Mouse (Mus musculus): ENCODE measurements at regions not wholly inside any gene's neighbourhood (a gene's known extent, or its start where the extent isn't known, plus 50 kb on each side); places are given as distances from the start of the nearest gene placed in this dataset.

GRCm38 (mm10) chr12:106952621-106953020 lies 535.8 kb upstream of the 3110018I06Rik start:
- Histone ChIP-seq H3K27ac (replicated peaks) (no peak overlapping the region), H3K36me3 (no peaks in the 10 kb centered on the region), H3K27me3 (no peaks in the 10 kb centered on the region), H3K9ac (replicated peaks) (no peak overlapping the region), H3K9me3 (no peaks in the 10 kb centered on the region), H3K4me2 (replicated peaks) (no peak overlapping the region), H3K4me3 (no peak overlapping the region), H3K4me1 (peaks cover 8% of the 10 kb centered on the region)
- WGBS = 78% methylated on average over 11 of the region's 11 CpGs
- no peak for ATAC-seq (ENCODE audit: low FRiP score, low read depth)

- Histone ChIP-seq H3K9ac (replicated peaks) (no peak overlapping the region), H3K27me3 (no peaks in the 10 kb centered on the region), H3K9me3 (no peaks in the 10 kb centered on the region), H3K27ac (replicated peaks) (no peak overlapping the region), H3K4me2 (replicated peaks) (no peak overlapping the region), H3K4me3 (no peak overlapping the region), H3K36me3 (no peaks in the 10 kb centered on the region), H3K4me1 (peaks cover 8% of the 10 kb centered on the region)
- WGBS = 80% methylated on average over 12 of the region's 12 CpGs
- no peak for ATAC-seq (ENCODE audit: low FRiP score, low read depth)
These were observed 532.7 kb upstream of the 3110018I06Rik start for GRCm38 (mm10) chr12:106955778-106956177.

- Histone ChIP-seq H3K4me2 (replicated peaks) (no peak overlapping the region), H3K9ac (replicated peaks) (no peak overlapping the region), H3K9me3 (no peaks in the 10 kb centered on the region), H3K4me1 (peaks cover 8% of the 10 kb centered on the region), H3K36me3 (no peaks in the 10 kb centered on the region), H3K27me3 (no peaks in the 10 kb centered on the region), H3K27ac (replicated peaks) (no peak overlapping the region), H3K4me3 (no peak overlapping the region)
- ATAC-seq (ENCODE audit: low FRiP score, low read depth) = no peak
- 83% methylated on average over 6 of the region's 6 CpGs for WGBS
These were observed 532.2 kb upstream of the 3110018I06Rik start for GRCm38 (mm10) chr12:106956266-106956665.

GRCm38 (mm10) chr12:106961991-106962390 lies 526.4 kb upstream of the 3110018I06Rik start:
- H3K4me3 ChIP-seq = no peak overlapping the region
- H3K36me3 ChIP-seq = no peaks in the 10 kb centered on the region
- 0 out of 2 replicates have a peak, but pooled peaks cover 3% of the 10 kb centered on the region for H3K9me3 ChIP-seq
- no peak overlapping the region for H3K4me2 ChIP-seq (replicated peaks)
- H3K27me3 ChIP-seq = no peaks in the 10 kb centered on the region
- WGBS = 44% methylated on average over 4 of the region's 4 CpGs
- no peaks in the 10 kb centered on the region for H3K4me1 ChIP-seq
- no peak overlapping the region for H3K27ac ChIP-seq (replicated peaks)
- no peak for ATAC-seq (ENCODE audit: low FRiP score, low read depth)
- no peak overlapping the region for H3K9ac ChIP-seq (replicated peaks)

GRCm38 (mm10) chr12:106963762-106964161 lies 524.7 kb upstream of the 3110018I06Rik start:
- 0 out of 2 replicates have a peak, but pooled peaks cover 3% of the 10 kb centered on the region for H3K9me3 ChIP-seq
- no peak for ATAC-seq (ENCODE audit: low FRiP score, low read depth)
- no peaks in the 10 kb centered on the region for H3K4me1 ChIP-seq
- H3K27me3 ChIP-seq = no peaks in the 10 kb centered on the region
- 66% methylated on average over 5 of the region's 5 CpGs for WGBS
- no peak overlapping the region for H3K4me3 ChIP-seq
- H3K27ac ChIP-seq (replicated peaks) = no peak overlapping the region
- H3K4me2 ChIP-seq (replicated peaks) = no peak overlapping the region
- H3K36me3 ChIP-seq = no peaks in the 10 kb centered on the region
- no peak overlapping the region for H3K9ac ChIP-seq (replicated peaks)

- Histone ChIP-seq H3K4me1 (peaks cover 3% of the 10 kb centered on the region; the same call in 1 of the 2 replicates), H3K36me3 (no peaks in the 10 kb centered on the region), H3K27me3 (no peaks in the 10 kb centered on the region; the same call in 1 of the 2 replicates), H3K9ac (replicated peaks) (no peak overlapping the region), H3K27ac (replicated peaks) (no peak overlapping the region), H3K4me3 (no peak overlapping the region), H3K4me2 (replicated peaks) (no peak overlapping the region), H3K9me3 (no peaks in the 10 kb centered on the region)
- 36% methylated on average over 5 of the region's 5 CpGs for WGBS
- ATAC-seq (ENCODE audit: low FRiP score, low read depth) = no peak
These were observed 518.6 kb upstream of the 3110018I06Rik start for GRCm38 (mm10) chr12:106969873-106970272.

GRCm38 (mm10) chr12:106992421-106992820 lies 496.0 kb upstream of the 3110018I06Rik start:
- Histone ChIP-seq H3K27ac (replicated peaks) (no peak overlapping the region), H3K9me3 (no peaks in the 10 kb centered on the region), H3K36me3 (no peaks in the 10 kb centered on the region), H3K27me3 (no peaks in the 10 kb centered on the region), H3K4me1 (no peaks in the 10 kb centered on the region; the same call in 1 of the 2 replicates), H3K4me2 (replicated peaks) (no peak overlapping the region), H3K4me3 (no peak overlapping the region), H3K9ac (replicated peaks) (no peak overlapping the region)
- ATAC-seq (ENCODE audit: low FRiP score, low read depth) = no peak
- 82% methylated on average over 3 of the region's 3 CpGs for WGBS

GRCm38 (mm10) chr12:106993011-106993410 lies 495.4 kb upstream of the 3110018I06Rik start:
- Histone ChIP-seq H3K27ac (replicated peaks) (no peak overlapping the region), H3K9me3 (no peaks in the 10 kb centered on the region), H3K4me3 (no peak overlapping the region), H3K36me3 (no peaks in the 10 kb centered on the region), H3K9ac (replicated peaks) (no peak overlapping the region), H3K4me1 (no peaks in the 10 kb centered on the region; the same call in 1 of the 2 replicates), H3K4me2 (replicated peaks) (no peak overlapping the region), H3K27me3 (no peaks in the 10 kb centered on the region)
- no peak for ATAC-seq (ENCODE audit: low FRiP score, low read depth)
- WGBS = 86% methylated on average over 4 of the region's 4 CpGs

GRCm38 (mm10) chr12:107010995-107011786 lies 477.2 kb upstream of the 3110018I06Rik start:
- H3K4me3 ChIP-seq = no peak overlapping the region
- no peak for ATAC-seq (ENCODE audit: low FRiP score, low read depth)
- WGBS = 76% methylated on average over 20 of the region's 20 CpGs
- no peaks in the 10 kb centered on the region for H3K27me3 ChIP-seq
- H3K9ac ChIP-seq (replicated peaks) = no peak overlapping the region
- no peak overlapping the region for H3K4me2 ChIP-seq (replicated peaks)
- H3K36me3 ChIP-seq = no peaks in the 10 kb centered on the region
- peaks cover 5% of the 10 kb centered on the region; the same call in 1 of the 2 replicates for H3K4me1 ChIP-seq
- H3K9me3 ChIP-seq = no peaks in the 10 kb centered on the region
- no peak overlapping the region for H3K27ac ChIP-seq (replicated peaks)

GRCm38 (mm10) chr12:107016801-107017200 lies 471.6 kb upstream of the 3110018I06Rik start:
- Histone ChIP-seq H3K36me3 (no peaks in the 10 kb centered on the region), H3K27me3 (no peaks in the 10 kb centered on the region), H3K9me3 (no peaks in the 10 kb centered on the region), H3K4me3 (no peak overlapping the region), H3K9ac (replicated peaks) (no peak overlapping the region), H3K27ac (replicated peaks) (no peak overlapping the region), H3K4me1 (no peaks in the 10 kb centered on the region), H3K4me2 (replicated peaks) (no peak overlapping the region)
- WGBS = 92% methylated on average over 2 of the region's 2 CpGs
- ATAC-seq (ENCODE audit: low FRiP score, low read depth) = no peak

- Histone ChIP-seq H3K9ac (replicated peaks) (no peak overlapping the region), H3K4me2 (replicated peaks) (no peak overlapping the region), H3K4me1 (no peaks in the 10 kb centered on the region), H3K27ac (replicated peaks) (no peak overlapping the region), H3K27me3 (no peaks in the 10 kb centered on the region), H3K36me3 (no peaks in the 10 kb centered on the region), H3K4me3 (no peak overlapping the region), H3K9me3 (no peaks in the 10 kb centered on the region)
- no peak for ATAC-seq (ENCODE audit: low FRiP score, low read depth)
- 76% methylated on average over 1 of the region's 1 CpGs for WGBS
These were observed 466.6 kb upstream of the 3110018I06Rik start for GRCm38 (mm10) chr12:107021806-107022205.

GRCm38 (mm10) chr12:107026821-107027220 lies 461.6 kb upstream of the 3110018I06Rik start:
- ATAC-seq (ENCODE audit: low FRiP score, low read depth) = no peak
- peaks cover 6% of the 10 kb centered on the region for H3K27me3 ChIP-seq
- H3K27ac ChIP-seq (replicated peaks) = no peak overlapping the region
- H3K4me3 ChIP-seq = no peak overlapping the region
- H3K36me3 ChIP-seq = no peaks in the 10 kb centered on the region
- H3K4me2 ChIP-seq (replicated peaks) = no peak overlapping the region
- WGBS = 79% methylated on average over 5 of the region's 5 CpGs
- no peaks in the 10 kb centered on the region for H3K9me3 ChIP-seq
- H3K9ac ChIP-seq (replicated peaks) = no peak overlapping the region
- H3K4me1 ChIP-seq = peaks cover 11% of the 10 kb centered on the region; the same call in 1 of the 2 replicates

Data from midbrain, embryonic 12.5 days (tissue).